Mouse (Mus musculus) forelimb bud, embryonic 11.5 days (tissue): ENCODE results near the gene Gm20388.
A peak's percentile ranks its signal among the peaks of the same experiment; 100 is the strongest.

Experiments
- DNase-seq: peaks from one replicate; pipeline ENCODE4 v3.0.0-alpha.2; 2012; ENCODE audit warnings: low read depth, low spot score

Gm20388 gene

DNA sequence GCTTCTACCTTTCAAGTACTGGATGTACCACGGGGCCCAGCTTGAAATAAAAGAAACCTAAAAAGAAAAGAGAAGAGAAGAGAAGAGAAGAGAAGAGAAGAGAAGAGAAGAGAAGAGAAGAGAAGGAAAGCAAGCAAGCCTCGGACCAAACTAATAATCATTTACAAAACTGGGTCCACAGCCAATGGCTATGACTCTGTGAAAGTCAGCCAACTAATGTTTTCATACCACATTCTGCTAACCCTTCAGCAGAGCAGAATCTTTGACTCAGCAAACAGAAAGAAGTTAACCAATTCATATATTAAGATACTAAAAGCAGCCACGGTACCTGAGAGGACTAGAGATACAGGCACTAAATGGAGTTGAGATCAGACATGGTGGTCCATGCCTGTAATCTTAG lies 3381.6 kb downstream of the Gm20388 start:
- no peak for DNase-seq

DNA sequence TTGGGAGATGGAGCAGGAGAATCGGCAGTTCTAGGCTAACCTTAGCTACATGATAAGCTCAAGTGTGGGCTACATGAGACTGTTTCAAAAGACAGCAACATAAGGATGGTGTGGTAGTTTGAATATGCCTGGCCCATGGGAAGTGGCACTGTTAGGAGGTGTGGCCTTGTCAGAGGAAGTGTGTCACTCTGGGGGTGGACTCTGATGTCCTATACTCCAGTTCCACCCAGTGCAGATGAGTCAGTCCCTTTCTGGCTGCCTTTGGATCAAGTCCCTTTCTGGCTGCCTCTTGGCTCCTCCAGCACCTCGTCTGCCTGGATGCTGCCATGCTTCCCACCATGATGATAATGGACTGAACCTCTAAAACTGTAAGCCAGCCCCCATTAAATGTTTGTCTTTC lies 3382.1 kb downstream of the Gm20388 start:
- DNase-seq, result no peak

DNA sequence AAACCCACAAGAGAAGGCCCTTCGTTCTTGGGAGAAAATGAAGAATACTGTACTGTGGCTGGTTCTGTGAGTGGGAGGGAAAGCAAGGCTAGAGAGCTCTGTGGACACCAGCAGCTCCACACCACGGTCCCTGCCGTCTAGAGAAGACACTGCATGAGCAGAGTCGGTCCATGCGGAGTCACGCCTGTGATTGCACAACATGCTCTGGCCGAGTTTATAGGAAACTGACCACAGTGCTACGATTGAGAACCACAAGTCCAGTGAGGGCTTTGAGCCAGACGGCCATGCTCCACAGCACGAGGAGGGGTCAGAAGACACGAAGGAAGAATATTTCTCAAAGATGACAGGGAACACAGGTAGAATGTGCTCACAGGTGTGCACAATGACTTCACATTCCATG lies 3387.7 kb downstream of the Gm20388 start:
- no peak for DNase-seq

DNA sequence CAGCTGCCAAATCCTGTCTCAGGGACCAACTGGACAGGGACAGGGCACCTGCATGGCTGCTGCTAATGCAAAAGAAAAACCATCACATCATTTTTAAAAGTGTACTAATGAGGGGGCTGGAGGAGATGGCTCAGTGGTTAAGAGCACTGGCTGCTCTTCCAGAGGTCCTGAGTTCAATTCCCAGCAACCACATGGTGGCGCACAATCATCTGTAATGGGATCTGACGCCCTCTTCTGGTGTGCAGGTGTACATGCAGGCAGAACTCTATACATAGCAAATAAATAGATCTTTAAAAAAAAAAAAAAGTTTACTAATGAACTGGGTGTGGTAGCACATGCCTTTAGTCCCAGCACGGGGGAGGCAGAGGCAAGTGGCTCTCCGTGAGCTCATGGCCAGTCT lies 3398.1 kb downstream of the Gm20388 start:
- DNase-seq, result no peak

DNA sequence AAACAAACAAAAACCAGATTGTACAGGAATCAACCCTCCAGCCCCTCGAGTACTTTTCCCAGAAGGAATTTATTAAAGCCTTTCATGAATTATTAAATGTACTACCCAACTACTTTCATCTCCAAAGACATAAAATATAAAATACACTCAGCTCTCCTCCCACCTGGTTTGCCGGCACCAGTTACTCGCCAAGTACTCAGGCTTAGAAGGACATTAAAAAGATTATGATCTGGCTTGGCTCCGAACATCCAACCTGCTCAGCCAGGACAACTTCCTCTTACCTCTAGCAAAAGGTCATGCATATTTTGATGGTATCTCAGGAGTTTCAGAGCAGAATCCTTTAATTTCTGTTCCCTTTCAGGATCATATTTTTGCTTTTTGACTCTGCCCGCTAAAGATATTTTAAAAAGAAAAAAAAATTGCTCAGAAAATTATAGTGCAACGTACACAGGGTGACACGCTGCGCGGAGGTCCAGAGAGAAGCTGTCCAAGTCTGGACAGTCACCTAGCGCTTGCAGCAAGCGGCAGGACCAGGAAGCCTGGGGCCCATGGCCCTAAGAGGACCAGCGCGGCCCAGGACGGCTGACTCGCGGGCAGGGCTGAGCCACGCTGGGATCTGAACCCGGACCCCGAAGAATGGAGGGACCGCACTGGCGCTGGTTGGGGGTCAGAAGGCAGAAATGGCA lies 3407.3 kb downstream of the Gm20388 start:
- DNase-seq, result no peak

DNA sequence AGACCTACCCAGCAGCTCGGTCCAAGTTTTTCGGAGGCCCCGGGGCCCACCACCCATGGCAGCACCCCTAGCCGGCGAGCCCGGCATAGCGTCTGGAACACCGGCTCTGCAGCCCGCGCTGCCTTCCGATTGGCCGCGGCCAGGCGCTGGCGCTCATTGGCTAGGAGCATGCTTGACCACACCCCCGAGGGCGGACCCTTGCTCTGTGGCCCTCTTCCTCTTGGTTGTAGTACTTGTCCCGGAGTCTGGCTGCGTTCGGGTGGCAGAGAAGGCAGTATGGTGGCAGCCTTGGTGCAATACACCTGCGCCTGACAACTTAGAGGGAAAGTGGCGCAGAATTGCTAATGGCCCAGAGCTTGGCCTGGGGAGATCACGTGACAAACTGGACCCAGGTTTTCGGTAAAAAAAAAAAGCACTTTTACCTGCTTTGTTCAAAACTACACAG lies 3407.8 kb downstream of the Gm20388 start, which contains the start of gene Fanca:
Gene Fanca, minus strand, starts transcription at position 110 of the 445 bp plus-strand sequence.
- peak; percentile 94 for DNase-seq

DNA sequence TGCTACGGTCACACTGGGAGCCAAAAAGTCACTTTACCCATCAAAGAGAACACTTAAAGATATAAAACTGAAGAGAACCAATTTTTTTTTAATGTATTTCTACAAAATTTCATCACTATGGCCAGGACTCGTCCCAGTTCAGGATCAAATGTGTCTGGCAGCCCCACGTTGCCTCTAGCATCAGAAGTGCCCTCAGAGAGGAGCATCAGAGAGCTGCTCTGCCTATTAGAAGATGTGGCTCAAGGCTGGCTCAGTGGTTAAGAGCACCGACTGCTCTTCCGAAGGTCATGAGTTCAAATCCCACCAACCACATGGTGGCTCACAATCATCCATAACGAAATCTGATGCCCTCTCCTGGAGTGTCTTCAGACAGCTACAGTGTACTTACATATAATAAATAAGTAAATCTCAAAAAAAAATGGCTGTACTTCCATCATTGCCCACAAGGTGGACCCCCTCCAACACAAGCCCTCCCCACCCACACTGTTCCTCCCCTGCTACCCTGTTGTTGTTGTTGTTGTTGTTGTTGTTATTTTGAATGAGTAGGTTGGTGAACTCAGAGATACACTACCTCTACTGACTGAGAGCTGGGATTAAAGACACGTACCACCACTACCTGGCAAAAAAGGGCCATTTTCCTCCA lies 3409.0 kb downstream of the Gm20388 start:
- DNase-seq, result peak; percentile 68

DNA sequence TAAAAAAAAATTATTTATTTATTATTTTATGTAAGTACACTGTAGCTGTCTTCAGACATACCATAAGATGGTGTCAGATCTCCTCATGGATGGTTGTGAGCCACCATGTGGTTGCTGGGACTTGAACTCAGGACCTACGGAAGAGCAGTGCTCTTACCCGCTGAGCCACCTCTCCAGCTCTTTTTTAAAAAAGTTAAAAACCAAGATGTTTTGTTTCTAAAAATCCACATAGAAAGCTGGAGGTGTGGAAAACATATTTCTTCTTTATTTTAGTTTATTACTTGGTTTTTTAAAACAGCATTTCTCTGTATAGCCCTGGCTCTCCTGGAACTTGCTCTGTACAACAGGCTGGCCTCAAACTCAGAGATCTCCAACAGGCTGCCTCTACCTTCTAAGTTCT lies 3417.9 kb downstream of the Gm20388 start:
- no peak for DNase-seq

DNA sequence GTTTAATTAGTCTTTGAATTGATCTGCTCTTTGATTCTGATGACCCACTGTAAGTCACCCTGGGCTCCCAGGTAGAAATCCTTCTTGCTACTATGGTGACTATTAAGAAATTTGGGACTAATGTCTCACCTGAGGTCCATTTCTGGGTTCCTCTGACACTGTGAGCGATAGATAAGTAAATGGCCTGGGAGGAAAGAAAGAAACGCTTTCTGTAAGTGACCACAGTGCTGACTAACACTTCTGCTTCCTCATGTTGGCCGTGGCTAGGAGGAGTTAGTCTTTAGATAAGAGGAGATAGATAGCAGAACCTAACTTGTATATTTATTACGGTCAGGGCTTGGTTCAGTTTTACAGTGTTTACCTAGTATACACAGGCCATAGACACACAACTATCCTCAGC lies 3418.7 kb downstream of the Gm20388 start:
- DNase-seq, result no peak

DNA sequence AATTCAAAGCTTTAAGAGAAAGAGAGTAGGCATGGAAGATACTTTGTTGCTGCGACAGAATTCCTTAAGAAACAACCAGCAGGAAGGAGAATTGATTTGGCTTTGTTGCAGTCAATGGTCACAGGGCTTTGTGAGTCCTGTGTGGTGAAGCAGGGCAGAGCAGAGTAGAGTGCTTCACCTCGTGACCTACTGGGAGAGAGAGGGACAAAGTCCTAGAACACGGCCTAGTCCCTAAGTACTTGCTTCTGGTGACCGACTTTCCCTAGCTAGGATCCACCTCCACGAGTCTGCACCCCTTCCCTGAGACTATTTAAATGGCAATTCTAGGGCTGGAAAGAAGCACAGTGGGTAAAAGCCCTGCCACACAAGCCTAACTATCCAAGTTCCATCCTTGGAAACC lies 3419.3 kb downstream of the Gm20388 start:
- DNase-seq, result no peak

DNA sequence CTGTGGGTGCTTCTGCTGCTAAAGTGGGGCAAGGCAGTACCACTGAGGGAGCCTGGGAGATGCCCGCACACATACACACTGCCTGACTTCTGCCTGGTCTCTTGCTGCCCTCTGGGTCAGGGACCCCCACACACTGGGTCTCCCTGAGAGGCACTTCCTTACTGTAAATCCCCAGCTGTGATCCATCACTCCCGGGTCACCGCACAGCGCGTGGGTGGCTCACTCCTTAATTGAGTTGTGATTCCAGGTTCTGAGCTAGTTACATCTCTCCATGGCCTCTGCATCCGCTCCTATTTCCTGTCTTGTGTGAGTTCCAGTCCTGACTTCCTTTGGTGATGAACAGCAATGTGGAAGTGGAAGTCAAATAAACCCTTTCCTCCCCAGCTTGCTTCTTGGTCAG lies 3420.1 kb downstream of the Gm20388 start:
- no peak for DNase-seq

DNA sequence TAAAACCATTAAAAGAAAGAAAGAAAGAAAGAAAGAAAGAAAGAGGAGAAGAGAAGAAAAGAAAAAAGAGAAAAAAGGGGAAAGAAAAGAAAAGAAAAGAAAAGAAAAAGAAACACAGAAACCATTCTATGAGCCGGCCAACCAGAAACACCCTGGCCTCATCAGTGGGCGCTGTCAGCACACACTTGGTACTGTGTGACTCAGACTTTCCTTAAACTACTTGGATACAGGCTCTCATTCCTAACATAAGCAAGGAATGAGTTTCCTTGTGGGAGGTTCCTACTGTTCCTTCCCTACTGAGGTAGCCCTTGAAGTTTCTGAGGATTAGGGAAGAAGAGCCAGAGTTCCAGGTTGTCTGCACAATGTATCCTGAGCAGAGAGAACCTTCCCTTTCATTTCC lies 3420.7 kb downstream of the Gm20388 start:
- no peak for DNase-seq

DNA sequence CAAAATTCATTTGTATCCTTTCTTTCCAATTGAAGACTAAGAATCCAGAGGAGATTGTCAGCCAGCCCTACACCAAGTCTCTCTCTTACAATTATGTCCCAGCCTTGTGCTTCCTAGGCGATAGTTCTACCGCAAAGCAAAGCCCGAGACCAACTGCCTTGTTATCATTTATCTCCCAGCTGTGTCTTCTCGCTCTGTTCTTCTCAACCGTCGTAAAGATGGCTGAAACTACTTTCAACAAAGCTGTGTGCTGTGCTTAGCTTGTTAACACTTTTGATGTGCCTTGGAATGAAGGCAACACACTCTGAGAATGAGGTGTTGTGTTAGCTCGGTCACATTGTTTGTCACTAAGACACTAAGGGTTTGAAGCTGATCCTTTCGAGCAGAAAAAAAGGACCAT lies 3421.2 kb downstream of the Gm20388 start:
- no peak for DNase-seq

DNA sequence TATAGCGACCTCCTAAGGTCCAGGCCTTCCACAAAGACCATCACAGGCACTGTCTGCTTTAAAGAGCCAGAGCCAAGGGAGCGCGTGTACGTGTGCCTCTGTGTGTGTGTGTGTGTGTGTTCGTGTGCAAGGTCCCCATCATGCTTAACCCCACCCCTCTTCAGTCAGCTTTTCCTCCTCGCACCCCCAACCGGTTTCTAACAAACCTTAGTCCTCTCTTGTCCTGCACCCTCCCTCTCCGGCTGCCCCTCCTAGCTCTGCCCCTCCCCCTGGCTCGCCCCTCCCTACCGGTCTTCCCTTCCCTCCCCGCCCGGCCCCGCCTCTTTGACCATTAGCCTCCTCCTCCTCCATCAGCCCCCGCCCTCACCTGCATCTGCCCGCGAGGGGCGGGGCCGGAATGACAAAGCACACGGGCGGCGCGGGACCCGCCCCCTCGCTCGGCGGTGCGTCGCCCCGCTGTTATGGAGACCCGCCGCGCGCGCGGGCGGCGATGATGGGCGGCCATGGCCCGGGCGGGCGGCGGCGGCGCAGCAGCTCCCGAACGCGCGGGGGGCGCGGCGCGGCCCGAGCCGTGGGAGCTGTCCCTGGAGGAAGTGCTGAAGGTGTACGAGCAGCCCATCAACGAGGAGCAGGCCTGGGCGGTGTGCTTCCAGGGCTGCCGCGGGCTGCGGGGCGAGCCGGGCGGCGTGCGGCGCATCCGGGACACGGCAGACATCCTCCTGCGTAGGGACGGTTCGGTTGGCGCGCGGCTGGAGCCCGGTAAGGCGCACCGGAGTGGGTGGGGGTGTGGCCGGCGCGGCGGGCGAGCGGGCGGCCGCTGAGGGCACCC lies 3421.8 kb downstream of the Gm20388 start, which contains the start of gene Spire2:
Gene Spire2, plus strand, starts transcription at position 452 of the 829 bp plus-strand sequence.
- DNase-seq, result peak; percentile 70

DNA sequence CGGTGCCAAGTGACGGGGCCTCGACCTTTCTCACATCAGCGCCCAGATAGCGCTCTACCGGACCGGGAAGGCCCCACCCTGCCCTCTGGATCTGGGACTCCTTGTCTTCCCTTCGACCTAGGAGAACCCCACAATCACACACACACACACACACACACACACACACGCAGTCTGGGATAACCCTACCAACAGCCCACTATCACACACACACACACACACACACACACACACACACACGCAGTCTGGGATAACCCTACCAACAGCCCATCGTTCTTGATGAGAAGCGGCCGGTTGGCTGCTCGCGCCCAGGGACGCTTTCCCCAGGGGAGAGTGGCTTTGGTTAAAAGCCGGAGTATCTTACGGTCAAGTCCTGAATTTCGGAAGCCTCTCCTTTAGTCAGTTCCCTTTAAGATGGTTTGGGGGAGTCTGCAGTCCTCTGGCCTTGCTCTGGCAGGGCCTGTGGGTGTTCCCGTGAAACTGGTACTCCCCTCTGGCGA lies 3422.5 kb downstream of the Gm20388 start:
- no peak for DNase-seq

DNA sequence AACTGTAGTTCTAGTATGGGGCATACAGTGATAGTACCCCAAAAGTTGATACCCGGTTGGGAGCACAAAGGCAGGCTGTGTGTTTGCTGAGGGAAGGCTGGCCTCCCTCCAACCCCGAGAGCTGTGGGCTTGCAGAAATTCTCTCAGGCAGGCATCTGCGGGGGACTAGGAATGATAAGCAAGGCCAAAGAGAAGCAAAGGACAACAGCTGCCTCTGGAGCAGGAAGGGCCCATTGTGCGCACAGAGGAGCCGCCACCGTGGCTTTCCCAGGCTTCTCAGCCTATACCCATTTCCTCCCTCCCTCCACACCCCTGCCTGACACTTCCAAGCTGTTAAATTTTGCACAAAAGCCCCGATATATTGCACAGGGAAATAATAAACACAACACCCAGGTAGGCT lies 3423.2 kb downstream of the Gm20388 start:
- no peak for DNase-seq

DNA sequence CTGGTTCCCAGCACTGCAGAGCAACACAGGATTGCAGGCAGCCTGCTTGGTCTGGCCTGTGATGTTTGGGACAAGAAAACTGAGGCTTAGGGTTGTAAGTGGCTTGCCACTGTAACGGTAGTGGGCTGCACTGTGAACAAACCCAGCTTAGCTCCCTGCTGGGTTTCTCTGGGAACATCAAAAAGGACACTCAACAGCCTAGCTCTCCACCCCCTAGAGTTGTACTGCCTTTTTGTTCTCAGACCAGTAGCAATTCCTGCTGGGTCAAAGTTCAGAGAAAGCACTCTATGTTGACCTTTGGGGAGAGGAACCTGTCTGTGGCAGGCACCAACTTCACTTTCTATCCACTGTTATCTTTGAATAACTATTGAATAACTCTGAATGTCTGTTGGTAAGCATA lies 3423.8 kb downstream of the Gm20388 start:
- DNase-seq, result no peak

DNA sequence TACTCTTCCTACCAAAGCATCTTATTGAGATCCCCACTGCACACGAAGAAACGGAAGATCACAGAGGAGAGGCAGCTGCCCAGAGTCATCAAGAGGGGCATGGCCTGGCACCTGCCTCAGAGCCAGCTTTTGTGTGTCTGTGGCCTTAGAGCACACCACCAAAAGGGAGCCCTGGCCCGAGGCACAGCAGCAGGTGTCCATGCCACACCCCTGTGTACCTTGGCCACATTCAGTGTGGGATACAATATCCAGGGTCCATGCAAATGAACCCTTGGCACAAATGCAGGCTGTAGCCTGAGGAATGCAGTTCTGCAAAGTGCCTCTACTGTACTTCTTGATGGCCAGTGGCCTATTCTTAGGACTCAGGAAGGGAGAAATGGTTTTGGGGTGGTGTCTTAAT lies 3426.8 kb downstream of the Gm20388 start:
- DNase-seq, result no peak

DNA sequence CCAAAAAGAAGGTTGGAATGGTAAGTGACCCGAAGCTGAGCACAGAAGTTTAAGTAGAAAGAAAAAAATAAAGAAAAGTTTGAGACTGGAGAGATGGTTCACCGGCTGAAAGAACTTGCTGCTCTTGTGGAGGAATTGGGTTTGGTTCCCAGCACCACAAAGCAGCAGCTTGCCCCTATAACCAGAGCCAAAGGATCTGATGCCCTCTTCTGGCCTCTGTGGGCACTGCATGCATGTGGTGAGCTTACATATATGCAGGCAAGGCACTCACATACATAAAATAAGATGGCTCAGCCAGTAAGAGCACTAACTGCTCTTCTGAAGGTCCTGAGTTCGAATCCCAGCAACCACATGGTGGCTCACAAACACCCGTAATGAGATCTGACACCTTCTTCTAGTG lies 3429.4 kb downstream of the Gm20388 start:
- no peak for DNase-seq

DNA sequence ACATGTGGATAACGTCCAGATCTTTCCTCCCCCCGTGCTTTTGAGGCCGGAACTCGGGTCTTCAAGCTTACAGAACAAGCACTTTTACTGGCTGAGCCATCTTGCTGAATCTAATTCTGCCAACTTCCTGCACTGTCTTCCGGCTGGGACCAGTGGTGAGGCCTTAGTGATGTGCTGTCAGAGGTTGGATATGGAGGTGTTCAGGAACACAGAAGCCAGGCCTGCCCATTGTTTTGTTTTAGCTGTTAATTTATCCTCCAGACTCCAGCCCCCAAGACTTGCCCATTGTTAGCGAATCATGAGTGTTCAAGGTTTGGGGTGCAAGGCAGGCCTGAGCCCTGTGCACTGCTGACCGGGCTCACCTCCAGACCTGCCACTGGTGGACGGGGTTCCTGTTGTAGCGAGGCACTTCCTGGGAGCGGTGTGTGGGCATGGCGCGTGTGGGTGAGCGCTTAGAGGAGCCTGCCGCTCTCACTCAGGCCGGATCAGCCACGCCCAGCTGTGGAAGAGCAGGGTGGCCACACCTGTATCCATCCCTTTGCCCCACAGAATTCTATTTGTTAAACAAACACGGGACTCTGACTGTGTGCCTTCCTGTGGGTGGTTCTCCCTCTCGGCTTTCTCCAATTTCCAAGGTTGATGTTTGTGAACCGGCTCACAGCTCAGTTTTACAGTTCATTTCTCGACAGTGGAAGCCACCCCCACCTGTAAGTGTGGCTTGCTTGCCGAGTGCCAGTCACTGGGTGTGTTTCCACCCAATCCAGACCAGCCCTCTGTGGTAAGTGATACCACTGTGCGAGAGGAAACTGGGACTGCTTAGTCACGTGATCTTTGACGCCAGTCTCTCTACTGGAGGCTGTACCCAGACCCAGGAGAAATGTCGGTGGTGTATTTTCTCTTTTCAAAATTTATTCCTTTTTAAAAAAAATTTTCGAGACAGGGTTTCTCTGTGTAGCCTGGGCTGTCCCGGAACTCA lies 3430.7 kb downstream of the Gm20388 start:
- no peak for DNase-seq

DNA sequence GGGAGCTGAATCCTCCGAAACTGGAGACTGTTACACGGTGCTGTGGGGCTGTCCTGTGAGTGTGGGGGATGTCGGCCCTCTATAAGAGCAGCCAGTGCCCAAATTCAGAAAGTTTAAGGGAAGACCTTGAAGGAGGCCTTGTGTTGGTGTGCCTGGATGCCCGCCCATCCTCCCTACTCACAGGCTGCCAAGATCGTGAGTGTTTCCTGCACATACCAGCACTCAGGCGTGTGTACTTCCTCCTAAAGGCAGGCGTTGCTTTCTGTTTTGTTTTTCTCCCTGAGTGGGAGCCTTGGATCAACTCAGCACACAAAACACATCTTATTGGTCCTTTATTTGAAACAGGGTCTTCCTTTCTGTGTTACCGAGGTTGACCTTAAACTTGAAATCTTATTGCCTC lies 3431.6 kb downstream of the Gm20388 start:
- no peak for DNase-seq
